Mouse (Mus musculus) granulocyte monocyte progenitor cell, adult 5-6 weeks (primary cell): ENCODE measurements around the gene Trpc4ap. TPM values are rescaled to one million over a fixed set of nuclear protein-coding genes. Genes with fewer than 3 reads are reported as not detected.

Experiments used
- total RNA-seq, 2 experiments: library from RNA; stranded (forward) in 1 of 2; stranded (reverse) in 1 of 2; fragments of 200-712, 200-1000 nt in 1 of 2; fragments of >200 nt in 1 of 2; fragmentation: Nextera tagmentation in 1 of 2; gene quantifications; 2 replicates each; pipeline ENCODE4 v1.2.3; 2014 to 2017

Trpc4ap gene
- total RNA-seq, 2 experiments from 2014 or later = 89.2 to 106 TPM

Other genes starting within 250 kb of the Trpc4ap start
- gene Ncoa6, start 218.5 kb downstream of the Trpc4ap start, total RNA-seq (2014; fragmentation: Nextera tagmentation) = 59.4 and 61.0 TPM in 2 replicates
- 14.2 and 15.8 TPM in 2 replicates for gene Ncoa6, start 218.5 kb downstream of the Trpc4ap start, total RNA-seq (2017)
- gene Acss2, start 174.4 kb downstream of the Trpc4ap start, total RNA-seq (2014; fragmentation: Nextera tagmentation) = 4.1 and 5.6 TPM in 2 replicates
- gene Acss2, start 174.4 kb downstream of the Trpc4ap start, total RNA-seq (2017) = 3.6 and 4.4 TPM in 2 replicates
- gene Ggt7, start 174.1 kb downstream of the Trpc4ap start, total RNA-seq (2014; fragmentation: Nextera tagmentation) = not detected in 2 replicates
- not detected in 2 replicates for gene Ggt7, start 174.1 kb downstream of the Trpc4ap start, total RNA-seq (2017)
- 17.0 and 18.2 TPM in 2 replicates for gene Gss, start 99.6 kb downstream of the Trpc4ap start, total RNA-seq (2014; fragmentation: Nextera tagmentation)
- gene Gss, start 99.6 kb downstream of the Trpc4ap start, total RNA-seq (2017) = 16.7 and 21.6 TPM in 2 replicates
- 0.37 TPM in 1 of 2 replicates, not detected in the other for gene Myh7b, start 81.2 kb downstream of the Trpc4ap start, total RNA-seq (2014; fragmentation: Nextera tagmentation)
- not detected in 2 replicates for gene Myh7b, start 81.2 kb downstream of the Trpc4ap start, total RNA-seq (2017)
- gene Edem2, start 37.1 kb upstream of the Trpc4ap start, total RNA-seq (2014; fragmentation: Nextera tagmentation) = 74.9 and 81.9 TPM in 2 replicates
- 71.6 and 73.7 TPM in 2 replicates for gene Edem2, start 37.1 kb upstream of the Trpc4ap start, total RNA-seq (2017)
- not detected in 2 replicates for gene Gm17581, start 43.5 kb upstream of the Trpc4ap start, total RNA-seq (2014; fragmentation: Nextera tagmentation)
- gene Gm17581, start 43.5 kb upstream of the Trpc4ap start, total RNA-seq (2017) = not detected in 2 replicates
- gene Procr, start 58.7 kb upstream of the Trpc4ap start, total RNA-seq (2014; fragmentation: Nextera tagmentation) = 0.88 and 3.3 TPM in 2 replicates
- 1.1 and 1.6 TPM in 2 replicates for gene Procr, start 58.7 kb upstream of the Trpc4ap start, total RNA-seq (2017)
- not detected in 2 replicates for gene Mmp24, start 83.0 kb upstream of the Trpc4ap start, total RNA-seq (2014; fragmentation: Nextera tagmentation)
- gene Mmp24, start 83.0 kb upstream of the Trpc4ap start, total RNA-seq (2017) = not detected in 2 replicates
- gene BC029722, start 127.0 kb upstream of the Trpc4ap start, total RNA-seq (2014; fragmentation: Nextera tagmentation) = 16.6 and 25.7 TPM in 2 replicates
- gene BC029722, start 127.0 kb upstream of the Trpc4ap start, total RNA-seq (2017) = 10.1 and 11.5 TPM in 2 replicates
- gene Eif6, start 134.5 kb upstream of the Trpc4ap start, total RNA-seq (2014; fragmentation: Nextera tagmentation) = 181 and 258 TPM in 2 replicates
- gene Eif6, start 134.5 kb upstream of the Trpc4ap start, total RNA-seq (2017) = 64.0 and 142 TPM in 2 replicates
- gene Fam83c, start 142.5 kb upstream of the Trpc4ap start, total RNA-seq (2014; fragmentation: Nextera tagmentation) = not detected in 2 replicates
- gene Fam83c, start 142.5 kb upstream of the Trpc4ap start, total RNA-seq (2017) = not detected in 2 replicates
- 37.9 and 39.5 TPM in 2 replicates for gene Uqcc1, start 237.9 kb upstream of the Trpc4ap start, total RNA-seq (2014; fragmentation: Nextera tagmentation)
- 66.6 and 71.5 TPM in 2 replicates for gene Uqcc1, start 237.9 kb upstream of the Trpc4ap start, total RNA-seq (2017)
- not detected in 2 replicates for gene Gm15557, start 248.3 kb upstream of the Trpc4ap start, total RNA-seq (2014; fragmentation: Nextera tagmentation)
- not detected in 2 replicates for gene Gm15557, start 248.3 kb upstream of the Trpc4ap start, total RNA-seq (2017)